Mouse (Mus musculus): ENCODE results near the gene 1700024P04Rik.

1700024P04Rik gene

DNA sequence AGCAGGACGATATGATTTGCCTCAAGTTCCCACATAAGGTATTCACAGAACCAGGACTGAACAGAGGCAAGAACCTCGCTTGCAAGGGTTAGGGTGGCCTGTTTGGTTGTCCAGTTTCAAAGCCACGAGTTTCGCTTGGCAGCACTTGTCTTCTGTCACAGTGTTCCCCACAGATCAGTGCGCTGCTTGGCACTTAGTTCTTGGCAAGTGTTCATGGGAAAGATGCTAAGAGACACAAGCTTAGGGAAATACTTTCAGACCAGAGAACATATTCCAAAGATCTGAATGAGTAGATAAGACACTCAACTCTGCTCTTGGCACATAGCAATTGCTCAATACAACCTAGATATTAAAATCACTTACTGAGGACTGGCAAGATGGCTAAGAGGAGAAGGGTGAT is 17.8 kb downstream of the 1700024P04Rik start:
- no peak for DNase-seq (ENCODE audit: low read depth, low spot score)

DNA sequence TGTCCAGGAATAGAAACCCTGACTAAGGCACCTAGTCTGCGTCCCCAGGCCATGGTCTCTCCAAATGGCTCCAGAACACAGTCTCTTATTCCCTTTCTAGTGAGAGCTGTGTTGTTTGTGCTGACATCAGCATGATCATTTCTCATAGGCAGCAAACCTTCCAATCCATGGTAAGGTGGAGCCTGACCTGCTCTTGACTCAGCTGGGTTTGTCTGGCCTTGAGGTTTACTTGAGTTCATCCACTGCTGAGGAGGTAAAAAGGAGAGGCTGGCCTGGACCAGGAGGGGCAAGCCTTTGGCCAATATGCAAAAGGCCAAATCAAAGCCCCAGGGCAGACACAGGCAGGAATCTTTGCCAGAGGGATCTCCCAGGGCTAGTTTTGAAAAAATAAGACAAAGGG is 20.8 kb downstream of the 1700024P04Rik start:
- no peak for DNase-seq (ENCODE audit: low read depth, low spot score)

DNA sequence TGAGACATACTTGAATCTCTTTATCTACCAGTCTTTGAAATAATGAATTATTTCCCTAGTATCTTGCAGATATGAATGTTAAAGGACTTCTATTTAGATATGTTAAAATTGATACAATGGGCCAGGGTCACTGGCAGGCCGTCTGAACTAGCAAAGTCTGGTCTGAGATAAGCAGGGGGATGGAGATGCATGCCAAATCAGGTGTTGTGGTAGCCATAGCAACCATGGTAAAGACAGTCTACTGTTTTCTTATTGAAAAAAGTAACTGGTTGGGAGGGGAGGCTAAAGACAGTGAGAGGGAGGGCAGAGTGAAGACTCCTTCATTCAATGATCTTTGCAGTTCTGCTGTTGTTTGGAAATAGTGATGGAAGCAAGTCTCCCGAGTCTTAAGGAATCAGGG is 26.2 kb downstream of the 1700024P04Rik start:
- no peak for DNase-seq (ENCODE audit: low read depth, low spot score)

DNA sequence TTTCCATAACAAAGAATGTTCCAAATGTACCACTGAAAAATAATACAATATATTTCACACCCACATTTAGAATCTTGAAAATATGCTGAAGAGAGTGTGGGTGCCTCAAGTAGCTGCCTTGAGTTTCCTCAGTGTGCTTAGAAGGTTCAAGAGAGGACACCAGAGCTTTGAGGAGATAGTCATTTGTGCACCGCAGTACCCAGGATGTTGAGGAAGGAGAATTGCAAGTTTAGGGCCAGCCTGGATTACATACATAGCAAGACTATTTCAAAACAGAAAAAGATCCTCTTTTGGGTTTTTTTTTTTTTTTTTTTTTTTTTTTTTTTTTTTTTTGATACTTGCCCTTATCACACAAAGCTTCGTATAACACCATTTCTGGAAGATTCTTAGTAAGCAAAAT is 28.2 kb downstream of the 1700024P04Rik start:
- no peak for DNase-seq (ENCODE audit: low read depth, low spot score)

DNA sequence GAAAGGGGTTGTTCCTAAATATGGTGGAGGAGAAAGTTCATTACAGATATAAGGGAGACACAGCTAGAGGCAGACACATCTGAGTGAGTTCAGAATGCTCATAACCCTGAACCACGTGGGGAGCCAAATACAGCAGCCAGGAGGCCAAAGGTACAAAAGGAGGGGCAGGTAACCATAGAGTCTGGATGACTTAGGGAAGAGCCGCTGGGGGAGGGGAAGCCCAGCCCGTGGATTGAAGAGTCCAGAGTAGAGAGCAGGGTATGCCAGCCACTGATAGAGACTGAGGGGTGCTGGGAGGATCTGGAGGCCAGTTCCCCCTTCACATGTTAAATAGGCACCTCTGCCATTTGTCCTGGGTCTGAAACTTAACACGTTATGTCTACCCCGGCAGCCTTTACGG is 28.7 kb downstream of the 1700024P04Rik start:
- DNase-seq (ENCODE audit: low read depth, low spot score) = no peak

DNA sequence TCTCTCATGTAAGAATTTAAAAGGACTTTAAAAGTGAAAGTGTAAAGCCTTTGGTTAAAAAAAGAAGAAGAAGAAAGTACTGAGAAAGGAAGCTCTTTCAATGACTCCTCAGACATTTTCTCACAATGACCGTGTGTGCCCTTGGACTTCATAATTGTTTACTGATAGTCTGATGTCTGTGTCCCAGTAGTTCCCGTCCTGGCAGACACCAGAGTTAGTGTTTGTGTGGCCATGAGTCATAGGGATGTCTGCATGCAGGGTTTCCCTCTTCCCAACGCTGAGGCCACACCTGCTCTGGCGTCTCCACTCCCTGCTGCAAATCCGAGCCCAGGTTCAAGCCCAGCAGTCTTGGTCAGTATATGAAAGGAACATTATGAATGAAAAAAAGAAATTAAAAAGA is 29.1 kb downstream of the 1700024P04Rik start:
- DNase-seq (ENCODE audit: low read depth, low spot score) = no peak

DNA sequence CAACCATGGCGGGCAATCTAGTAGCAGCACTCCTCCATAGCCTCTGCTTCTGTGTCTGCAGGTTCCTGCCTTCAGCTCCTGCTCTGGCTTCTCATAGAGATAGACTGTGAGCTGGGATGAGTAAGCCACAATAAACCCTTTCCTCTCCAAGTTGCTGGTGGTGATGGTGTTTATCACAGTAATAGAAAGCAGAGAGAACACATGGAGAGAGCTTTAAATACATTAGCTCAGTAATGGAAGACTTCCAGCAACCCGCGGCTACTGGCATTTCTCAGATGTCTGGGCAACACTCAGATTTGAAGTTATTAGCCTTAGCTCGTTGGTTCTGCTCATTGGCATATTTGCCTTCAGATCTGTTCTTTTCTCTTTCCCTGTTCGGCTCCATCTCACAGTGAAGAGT is 30.5 kb downstream of the 1700024P04Rik start:
- DNase-seq (ENCODE audit: low read depth, low spot score) = no peak

DNA sequence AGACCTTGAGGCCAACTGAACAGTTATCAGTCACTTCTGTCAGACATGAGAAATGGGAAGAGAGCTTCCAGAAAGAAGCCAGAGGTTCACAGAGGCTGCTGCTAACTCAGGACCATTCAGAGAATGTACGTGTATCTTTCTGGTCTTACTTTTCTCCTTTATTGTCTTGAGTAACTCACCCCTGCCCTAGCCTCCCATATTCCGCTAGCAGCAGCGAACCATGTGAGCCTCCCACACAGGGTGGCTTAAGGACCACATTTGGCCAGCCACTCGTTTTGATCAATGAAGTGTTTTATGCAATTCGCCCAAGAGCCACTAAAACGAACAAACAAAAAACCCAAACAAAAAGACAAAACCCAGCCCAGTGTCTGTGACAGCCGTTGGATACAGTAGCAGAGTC is 32.4 kb downstream of the 1700024P04Rik start:
- DNase-seq (ENCODE audit: low read depth, low spot score) = no peak

DNA sequence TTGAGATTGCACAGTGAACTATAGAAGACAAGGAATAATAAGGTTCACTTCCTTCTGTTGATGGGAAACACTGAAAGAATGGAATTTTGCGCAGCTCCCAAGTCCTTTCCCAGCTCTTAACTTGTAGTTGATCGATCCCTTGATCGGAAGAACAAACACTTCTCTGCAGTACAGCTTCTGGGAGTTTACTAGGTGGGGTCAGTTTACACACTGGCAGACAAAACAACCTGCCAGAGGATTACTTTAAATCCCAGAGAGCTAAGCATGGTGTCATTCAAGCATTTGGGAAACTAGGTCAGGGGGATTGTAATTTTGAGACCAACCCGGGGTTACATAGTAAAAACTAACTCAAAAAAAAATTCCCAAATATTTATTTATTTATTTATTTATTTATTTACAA is 36.2 kb downstream of the 1700024P04Rik start:
- no peak for DNase-seq (ENCODE audit: low read depth, low spot score)

DNA sequence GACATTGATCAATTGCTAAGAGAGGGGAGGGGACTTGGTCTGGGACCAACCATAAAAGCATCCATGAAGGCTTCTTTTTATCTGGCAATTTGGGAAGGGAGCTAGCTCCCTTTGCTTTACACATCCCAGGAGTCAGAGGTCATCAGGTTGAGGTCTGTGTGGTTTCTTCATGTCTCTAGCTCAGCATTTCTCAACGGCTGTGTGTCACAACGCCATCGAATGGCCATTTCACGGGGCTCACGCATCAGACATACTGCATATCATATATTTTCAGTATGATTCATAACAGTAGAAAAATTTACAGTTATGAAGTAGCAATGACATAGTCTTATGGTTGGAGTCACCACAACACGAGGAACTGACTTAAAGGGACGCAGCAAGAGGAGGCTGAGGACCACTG is 37.9 kb downstream of the 1700024P04Rik start:
- DNase-seq (ENCODE audit: low read depth, low spot score) = no peak

DNA sequence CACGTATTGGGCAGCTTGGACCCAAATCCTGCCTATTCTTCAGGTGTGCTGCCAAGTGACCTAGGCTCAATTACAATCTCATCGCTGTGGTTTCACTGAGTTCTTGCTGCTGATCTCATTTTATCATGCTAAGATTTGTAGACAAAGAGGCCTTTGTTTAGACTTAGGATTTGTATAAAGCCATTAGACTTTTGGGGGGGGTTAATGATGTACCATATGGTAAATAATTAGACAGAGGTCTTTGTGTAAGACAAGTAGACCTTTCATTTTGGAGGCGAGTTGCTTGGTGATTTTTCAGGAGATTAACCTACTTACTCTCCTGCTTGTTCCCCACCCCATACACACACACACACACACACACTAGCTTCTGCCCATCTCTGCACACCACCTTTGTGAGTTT is 38.5 kb downstream of the 1700024P04Rik start:
- no peak for DNase-seq (ENCODE audit: low read depth, low spot score)

DNA sequence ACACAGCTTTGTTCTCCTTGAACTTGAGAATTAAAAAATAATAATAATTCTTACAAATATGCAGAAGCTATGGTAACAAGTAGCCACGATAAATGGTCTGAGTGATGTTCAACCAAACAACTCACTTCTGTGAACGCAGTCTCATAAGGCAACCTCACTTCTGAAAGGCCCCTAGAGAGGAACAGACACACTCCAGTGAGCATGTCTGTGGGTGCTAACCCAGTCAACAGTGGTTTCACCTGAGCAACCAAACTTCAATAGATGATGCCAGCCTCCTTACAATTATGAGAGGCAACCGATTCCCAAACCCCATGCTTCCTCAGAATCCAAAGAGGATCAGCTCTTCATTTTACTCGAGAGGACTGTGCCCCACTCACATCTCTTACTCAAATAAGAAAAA is 39.0 kb downstream of the 1700024P04Rik start:
- no peak for DNase-seq (ENCODE audit: low read depth, low spot score)

DNA sequence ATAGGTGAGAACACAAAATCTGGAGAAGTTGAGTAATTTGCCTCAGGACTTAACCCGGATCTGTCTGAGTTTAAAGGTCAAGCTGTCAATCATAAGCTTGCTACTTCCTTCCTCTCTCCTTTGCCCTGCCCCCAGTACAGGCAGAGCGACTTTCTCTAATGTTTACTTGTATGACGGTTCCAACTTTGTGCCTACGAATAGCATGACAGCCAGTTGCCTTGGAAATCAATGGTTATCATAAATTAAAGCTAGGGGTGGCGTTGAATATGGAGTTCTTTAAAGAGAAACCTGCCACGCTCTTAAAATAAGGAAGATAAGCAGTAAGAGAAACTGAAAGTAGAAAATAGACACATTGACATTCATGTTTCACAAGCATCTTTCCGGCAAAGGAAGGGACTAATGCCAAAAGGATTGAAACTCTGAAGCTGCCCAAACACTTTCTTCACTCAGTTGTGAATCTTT is 39.7 kb downstream of the 1700024P04Rik start:
- no peak for DNase-seq (ENCODE audit: low read depth, low spot score)

DNA sequence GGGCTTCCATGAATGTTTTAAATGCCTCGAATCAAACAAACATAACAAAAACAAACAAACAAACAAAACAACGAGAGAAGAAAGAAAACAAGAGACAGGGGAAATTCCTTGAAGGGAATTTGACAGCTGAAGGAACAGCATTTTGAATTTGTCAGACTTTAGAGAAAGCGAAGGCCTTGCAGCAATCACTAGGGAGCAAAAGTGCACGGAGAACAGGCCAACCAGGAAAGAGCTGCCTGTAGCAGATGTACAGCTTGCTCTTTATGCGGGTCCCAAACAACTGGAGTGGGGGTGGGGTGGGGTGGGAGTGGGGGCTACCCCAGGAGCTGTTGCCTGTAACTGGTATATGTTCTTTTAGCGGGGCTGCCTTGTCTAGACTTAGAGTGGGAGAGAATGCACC is 42.0 kb downstream of the 1700024P04Rik start:
- no peak for DNase-seq (ENCODE audit: low read depth, low spot score)

DNA sequence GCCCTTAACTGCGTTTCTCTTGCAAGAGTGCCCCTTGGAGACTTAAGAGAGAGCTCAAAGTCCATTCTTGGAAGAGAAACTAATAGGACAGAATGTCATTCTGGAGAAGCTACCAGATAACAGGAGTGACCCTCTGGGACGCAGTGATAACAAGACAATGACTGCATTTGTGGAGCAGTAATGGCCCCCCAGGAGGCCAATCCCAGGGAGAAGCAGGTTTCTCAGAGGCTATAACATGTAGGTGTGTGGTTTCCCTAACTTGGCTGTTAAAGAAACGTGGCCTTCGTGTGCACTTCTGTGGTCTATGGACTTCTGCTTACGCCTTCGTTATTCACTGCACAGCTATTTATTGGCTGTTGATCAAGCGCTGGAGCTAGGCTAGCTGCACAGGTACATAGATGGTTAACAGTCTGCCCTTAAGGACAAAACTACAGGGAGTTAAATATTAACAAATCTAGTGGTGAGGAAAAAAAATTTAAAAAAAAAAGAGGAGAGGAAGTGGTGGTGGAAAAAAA is 42.5 kb downstream of the 1700024P04Rik start:
- no peak for DNase-seq (ENCODE audit: low read depth, low spot score)

DNA sequence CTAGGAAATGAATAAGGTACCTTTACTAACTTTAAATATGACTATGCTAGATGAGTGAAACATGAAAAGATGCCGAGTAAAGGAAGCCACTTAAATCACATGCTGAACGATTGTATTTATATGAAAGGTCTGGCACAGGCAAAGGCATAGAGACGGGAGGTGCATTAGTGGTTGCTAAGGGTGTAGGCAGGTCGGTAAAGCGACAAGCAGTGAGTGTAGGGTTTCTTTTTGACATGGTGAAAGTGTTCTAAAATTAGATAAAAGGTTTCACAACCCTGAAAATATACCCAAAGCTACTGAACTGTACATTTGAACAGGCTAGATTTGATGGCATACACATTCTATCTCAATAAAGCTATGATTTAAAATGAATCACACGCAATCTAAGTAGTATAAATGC is 47.3 kb downstream of the 1700024P04Rik start:
- DNase-seq (ENCODE audit: low read depth, low spot score) = no peak

Data from WW6 (cell line).